Mouse (Mus musculus): ENCODE results near the gene Rad51b. TPM values are rescaled to one million over a fixed set of nuclear protein-coding genes. Genes with fewer than 3 reads are reported as not detected.

Rad51b gene
- polyA plus RNA-seq, 1 experiment from 2014 or later, result 7.1 TPM

- Histone ChIP-seq H3K4me3 (no peak overlapping the region; the same call in 1 of the 2 replicates), H3K27ac (peak overlapping the region; percentile 88), H3K27me3 (ENCODE audit: poor library complexity, severe bottlenecking) (no peaks in the 10 kb centered on the region), H3K9me3 (no peaks in the 10 kb centered on the region), H3K36me3 (replicated peaks) (no peaks in the 10 kb centered on the region), H3K4me1 (peaks cover 85% of the 10 kb centered on the region)
- 9% methylated on average over 5 of the region's 5 CpGs for WGBS
- DNase-seq (ENCODE audit: extremely low spot score, low spot score), result no peak
These were observed 455.1 kb downstream of the Rad51b start for GRCm38 (mm10) chr12:79752189-79752588.

GRCm38 (mm10) chr12:79755617-79756016 lies 458.5 kb downstream of the Rad51b start:
- peaks cover 77% of the 10 kb centered on the region for H3K4me1 ChIP-seq
- H3K36me3 ChIP-seq (replicated peaks), result no peaks in the 10 kb centered on the region
- no peak overlapping the region for H3K4me3 ChIP-seq
- WGBS, result 72% methylated on average over 4 of the region's 4 CpGs
- no peaks in the 10 kb centered on the region for H3K9me3 ChIP-seq
- H3K27ac ChIP-seq, result peak overlapping the region; percentile 77
- DNase-seq (ENCODE audit: extremely low spot score, low spot score), result no peak
- H3K27me3 ChIP-seq (ENCODE audit: poor library complexity, severe bottlenecking), result no peaks in the 10 kb centered on the region

GRCm38 (mm10) chr12:79756352-79756751 lies 459.3 kb downstream of the Rad51b start:
- no peak for DNase-seq (ENCODE audit: extremely low spot score, low spot score)
- Histone ChIP-seq H3K4me1 (peaks cover 74% of the 10 kb centered on the region), H3K9me3 (no peaks in the 10 kb centered on the region), H3K4me3 (no peak overlapping the region), H3K27me3 (ENCODE audit: poor library complexity, severe bottlenecking) (no peaks in the 10 kb centered on the region), H3K36me3 (replicated peaks) (no peaks in the 10 kb centered on the region), H3K27ac (peak overlapping the region; percentile 77)
- 88% methylated on average over 5 of the region's 5 CpGs for WGBS

- Histone ChIP-seq H3K27me3 (ENCODE audit: poor library complexity, severe bottlenecking) (no peaks in the 10 kb centered on the region), H3K9me3 (no peaks in the 10 kb centered on the region), H3K36me3 (replicated peaks) (no peaks in the 10 kb centered on the region), H3K27ac (no peak overlapping the region), H3K4me3 (no peak overlapping the region), H3K4me1 (peaks cover 74% of the 10 kb centered on the region)
- DNase-seq (ENCODE audit: extremely low spot score, low spot score), result no peak
- WGBS, result 91% methylated on average over 4 of the region's 4 CpGs
These were observed 460.7 kb downstream of the Rad51b start for GRCm38 (mm10) chr12:79757775-79758174.

GRCm38 (mm10) chr12:79759180-79759902 lies 462.3 kb downstream of the Rad51b start:
- H3K4me3 ChIP-seq, result no peak overlapping the region
- H3K4me1 ChIP-seq, result peaks cover 65% of the 10 kb centered on the region
- DNase-seq (ENCODE audit: extremely low spot score, low spot score), result no peak
- H3K27ac ChIP-seq, result peak overlapping the region; percentile 61
- H3K27me3 ChIP-seq (ENCODE audit: poor library complexity, severe bottlenecking), result no peaks in the 10 kb centered on the region
- WGBS, result 70% methylated on average over 8 of the region's 8 CpGs
- no peaks in the 10 kb centered on the region for H3K9me3 ChIP-seq
- H3K36me3 ChIP-seq (replicated peaks), result no peaks in the 10 kb centered on the region

- H3K27ac ChIP-seq, result 0 out of 2 replicates have a peak overlapping the region, but pooled peaks have one; percentile 22
- no peaks in the 10 kb centered on the region for H3K9me3 ChIP-seq
- 95% methylated on average over 2 of the region's 2 CpGs for WGBS
- H3K4me1 ChIP-seq, result peaks cover 56% of the 10 kb centered on the region
- H3K36me3 ChIP-seq (replicated peaks), result no peaks in the 10 kb centered on the region
- H3K4me3 ChIP-seq, result no peak overlapping the region
- no peaks in the 10 kb centered on the region for H3K27me3 ChIP-seq (ENCODE audit: poor library complexity, severe bottlenecking)
- no peak for DNase-seq (ENCODE audit: extremely low spot score, low spot score)
These were observed 464.1 kb downstream of the Rad51b start for GRCm38 (mm10) chr12:79761217-79761616.

- Histone ChIP-seq H3K27ac (peak overlapping the region; percentile 71; the same call in 1 of the 2 replicates), H3K9me3 (no peaks in the 10 kb centered on the region), H3K4me3 (no peak overlapping the region), H3K36me3 (replicated peaks) (no peaks in the 10 kb centered on the region), H3K27me3 (ENCODE audit: poor library complexity, severe bottlenecking) (no peaks in the 10 kb centered on the region), H3K4me1 (peaks cover 55% of the 10 kb centered on the region)
- no peak for DNase-seq (ENCODE audit: extremely low spot score, low spot score)
- WGBS, result 91% methylated on average over 2 of the region's 2 CpGs
These were observed 465.0 kb downstream of the Rad51b start for GRCm38 (mm10) chr12:79762087-79762486.

GRCm38 (mm10) chr12:79762570-79763275 lies 465.6 kb downstream of the Rad51b start:
- DNase-seq (ENCODE audit: extremely low spot score, low spot score), result no peak
- Histone ChIP-seq H3K4me1 (peaks cover 50% of the 10 kb centered on the region), H3K27ac (peak overlapping the region; percentile 71), H3K9me3 (no peaks in the 10 kb centered on the region), H3K4me3 (no peak overlapping the region), H3K36me3 (replicated peaks) (no peaks in the 10 kb centered on the region), H3K27me3 (ENCODE audit: poor library complexity, severe bottlenecking) (no peaks in the 10 kb centered on the region)
- 80% methylated on average over 7 of the region's 7 CpGs for WGBS

GRCm38 (mm10) chr12:79766116-79766515 lies 469.0 kb downstream of the Rad51b start:
- DNase-seq (ENCODE audit: extremely low spot score, low spot score), result no peak
- Histone ChIP-seq H3K4me3 (no peak overlapping the region), H3K27ac (peak overlapping the region; percentile 63; the same call in 1 of the 2 replicates), H3K9me3 (no peaks in the 10 kb centered on the region), H3K4me1 (peaks cover 34% of the 10 kb centered on the region), H3K27me3 (ENCODE audit: poor library complexity, severe bottlenecking) (no peaks in the 10 kb centered on the region), H3K36me3 (replicated peaks) (no peaks in the 10 kb centered on the region)
- 84% methylated on average over 6 of the region's 6 CpGs for WGBS

- 92% methylated on average over 7 of the region's 7 CpGs for WGBS
- Histone ChIP-seq H3K27me3 (ENCODE audit: poor library complexity, severe bottlenecking) (no peaks in the 10 kb centered on the region), H3K4me3 (no peak overlapping the region), H3K36me3 (replicated peaks) (peaks cover 3% of the 10 kb centered on the region; the same call in 1 of the 2 replicates), H3K4me1 (peaks cover 14% of the 10 kb centered on the region), H3K27ac (no peak overlapping the region), H3K9me3 (peaks cover 4% of the 10 kb centered on the region)
- DNase-seq (ENCODE audit: extremely low spot score, low spot score), result no peak
These were observed 471.8 kb downstream of the Rad51b start for GRCm38 (mm10) chr12:79768741-79769322.

GRCm38 (mm10) chr12:79769763-79770162 lies 472.7 kb downstream of the Rad51b start:
- WGBS, result 89% methylated on average over 9 of the region's 9 CpGs
- Histone ChIP-seq H3K27me3 (ENCODE audit: poor library complexity, severe bottlenecking) (no peaks in the 10 kb centered on the region), H3K9me3 (peaks cover 5% of the 10 kb centered on the region), H3K27ac (peak overlapping the region; percentile 44; the same call in 1 of the 2 replicates), H3K4me1 (peaks cover 14% of the 10 kb centered on the region), H3K4me3 (no peak overlapping the region), H3K36me3 (replicated peaks) (peaks cover 4% of the 10 kb centered on the region; the same call in 1 of the 2 replicates)
- DNase-seq (ENCODE audit: extremely low spot score, low spot score), result no peak

GRCm38 (mm10) chr12:79771194-79771593 lies 474.1 kb downstream of the Rad51b start:
- Histone ChIP-seq H3K27me3 (ENCODE audit: poor library complexity, severe bottlenecking) (no peaks in the 10 kb centered on the region), H3K4me1 (peaks cover 14% of the 10 kb centered on the region), H3K4me3 (no peak overlapping the region), H3K36me3 (replicated peaks) (peaks cover 4% of the 10 kb centered on the region; the same call in 1 of the 2 replicates), H3K9me3 (peaks cover 5% of the 10 kb centered on the region), H3K27ac (peak overlapping the region; percentile 16; the same call in 1 of the 2 replicates)
- WGBS, result 92% methylated on average over 4 of the region's 4 CpGs
- no peak for DNase-seq (ENCODE audit: extremely low spot score, low spot score)

Measured in forebrain, embryonic 10.5 days (tissue).